ENCODE assay signal across 22 mouse cellular contexts in genomic region chr3:57458652-57459051, GRCm38 (mm10). TPM values are rescaled to one million over a fixed set of nuclear protein-coding genes. Genes with fewer than 3 reads are reported as not detected.
DNase-seq lines count a peak whose midpoint lies in the region; ATAC-seq and TF ChIP-seq lines count a peak whose summit lies in the region.
"Had no signal": no experiment of that assay in that cellular context is flagged by ENCODE, and none has a peak within 500 bp of the region (broad histone marks: within the 10 kb centered on the region; RNA-seq: fewer than 3 reads in every experiment).

No protein-coding gene starts in this region.

- WGBS in forebrain, postnatal 0 days = 70% methylated on average over 11 of the region's 11 CpGs
- 59% methylated on average over 11 of the region's 11 CpGs for WGBS in forebrain, embryonic 12.5 days
- 33% methylated on average over 11 of the region's 11 CpGs for WGBS in kidney, postnatal 0 days
- WGBS in embryonic facial prominence, embryonic 14.5 days = 38% methylated on average over 11 of the region's 11 CpGs

- DNase-seq in forebrain, postnatal 0 days = no peak
- peak; percentile 59 for DNase-seq in kidney, postnatal 0 days (ENCODE audit: low spot score)
- DNase-seq in kidney, postnatal 25 days = no peak
- peak; percentile 47 for DNase-seq in brain, embryonic 14.5 days (ENCODE audit: low read depth)
- DNase-seq in embryonic facial prominence, embryonic 14.5 days (ENCODE audit: low spot score) = peak; percentile 14
- no peak for DNase-seq in right cerebral cortex, postnatal 10 days (ENCODE audit: low spot score in 2 of 2)
- DNase-seq in urinary bladder, adult 18-20 months (ENCODE audit: low spot score in 2 of 2) = no peak
- DNase-seq: adrenal gland, postnatal 36 days; cerebellum, postnatal 10 days; gastrocnemius, postnatal 14 days; heart, postnatal 36 days; liver; lung, adult 18-20 months; thymus, postnatal 4 days had no signal

- no peak overlapping the region for H3K4me2 ChIP-seq in forebrain, postnatal 0 days (ENCODE audit: low read depth)
- H3K4me2 ChIP-seq in forebrain, embryonic 12.5 days = no peak overlapping the region
- no peak overlapping the region for H3K4me2 ChIP-seq in kidney, postnatal 0 days (ENCODE audit: low read length)
- no peak overlapping the region for H3K4me2 ChIP-seq in embryonic facial prominence, embryonic 14.5 days (ENCODE audit: low read depth, low read length)
- H3K4me2 ChIP-seq: heart, embryonic 11.5 days had no signal

- no peak overlapping the region for H3K9ac ChIP-seq in forebrain, postnatal 0 days
- H3K9ac ChIP-seq in forebrain, embryonic 12.5 days = no peak overlapping the region
- H3K9ac ChIP-seq in kidney, postnatal 0 days (ENCODE audit: low read depth, low read length) = no peak overlapping the region
- no peak overlapping the region for H3K9ac ChIP-seq in embryonic facial prominence, embryonic 14.5 days (ENCODE audit: low read depth, low read length)

- no peak overlapping the region for H3K4me3 ChIP-seq in forebrain, postnatal 0 days (ENCODE audit: low read depth, low read length)
- H3K4me3 ChIP-seq in forebrain, embryonic 12.5 days (replicated peaks) = no peak overlapping the region
- no peak overlapping the region for H3K4me3 ChIP-seq in kidney, postnatal 0 days (replicated peaks; ENCODE audit: low read depth, low read length)
- no peak overlapping the region for H3K4me3 ChIP-seq in embryonic facial prominence, embryonic 14.5 days (ENCODE audit: low read depth, low read length)
- H3K4me3 ChIP-seq: left cerebral cortex, adult 2 months; megakaryocyte, embryonic 14.5 days had no signal

- H3K9me3 ChIP-seq in forebrain, postnatal 0 days (ENCODE audit: low read length) = no peaks in the 10 kb centered on the region
- no peaks in the 10 kb centered on the region for H3K9me3 ChIP-seq in forebrain, embryonic 12.5 days
- no peaks in the 10 kb centered on the region for H3K9me3 ChIP-seq in kidney, postnatal 0 days (replicated peaks; ENCODE audit: low read length)
- no peaks in the 10 kb centered on the region for H3K9me3 ChIP-seq in embryonic facial prominence, embryonic 14.5 days (ENCODE audit: control insufficient read depth, low read length)
- H3K9me3 ChIP-seq: megakaryocyte, embryonic 14.5 days had no signal

- no peak for TF ChIP-seq POLR2A in brain, embryonic 14.5 days (IDR thresholded peaks at IDR 0.05; ENCODE audit: borderline replicate concordance, extremely low read depth, insufficient read depth, insufficient read length, poor library complexity, severe bottlenecking)

- peak; percentile 16; the same call in 1 of the 2 replicates for ATAC-seq in forebrain, postnatal 0 days
- ATAC-seq in forebrain, embryonic 12.5 days (ENCODE audit: low FRiP score) = no peak
- ATAC-seq in kidney, postnatal 0 days (replicated peaks; ENCODE audit: low FRiP score, low read depth) = peak; percentile 33
- 0 out of 2 replicates have a peak, but pooled peaks have one; percentile 53 for ATAC-seq in embryonic facial prominence, embryonic 14.5 days (ENCODE audit: low read depth)
- ATAC-seq: inflammation-experienced regulatory T-cells, adult 6 months; Patski had no signal

- no peak overlapping the region for H3K27ac ChIP-seq in forebrain, postnatal 0 days (ENCODE audit: low read depth, low read length)
- H3K27ac ChIP-seq in forebrain, embryonic 12.5 days = no peak overlapping the region
- H3K27ac ChIP-seq in kidney, postnatal 0 days = no peak overlapping the region
- no peak overlapping the region for H3K27ac ChIP-seq in embryonic facial prominence, embryonic 14.5 days (replicated peaks; ENCODE audit: low read depth, low read length)
- H3K27ac ChIP-seq: left cerebral cortex, adult 2 months had no signal

- no peaks in the 10 kb centered on the region for H3K36me3 ChIP-seq in forebrain, postnatal 0 days (ENCODE audit: insufficient read depth)
- 0 out of 2 replicates have a peak, but pooled peaks cover 5% of the 10 kb centered on the region for H3K36me3 ChIP-seq in forebrain, embryonic 12.5 days (replicated peaks)
- H3K36me3 ChIP-seq in kidney, postnatal 0 days (ENCODE audit: insufficient read depth, low read length) = peaks cover 38% of the 10 kb centered on the region
- H3K36me3 ChIP-seq in embryonic facial prominence, embryonic 14.5 days (ENCODE audit: control insufficient read depth, insufficient read depth, low read length) = peaks cover 45% of the 10 kb centered on the region

- no peaks in the 10 kb centered on the region for H3K4me1 ChIP-seq in forebrain, postnatal 0 days (ENCODE audit: insufficient read depth)
- H3K4me1 ChIP-seq in forebrain, embryonic 12.5 days = no peaks in the 10 kb centered on the region
- H3K4me1 ChIP-seq in kidney, postnatal 0 days (replicated peaks; ENCODE audit: insufficient read depth, low read length) = no peaks in the 10 kb centered on the region
- no peaks in the 10 kb centered on the region for H3K4me1 ChIP-seq in embryonic facial prominence, embryonic 14.5 days (ENCODE audit: control insufficient read depth, insufficient read depth, low read length)
- H3K4me1 ChIP-seq: megakaryocyte, embryonic 14.5 days had no signal

- no peak for TF ChIP-seq CTCF in forebrain, postnatal 0 days (IDR thresholded peaks at IDR 0.05; ENCODE audit: low read depth)
- TF ChIP-seq CTCF in kidney, postnatal 0 days (IDR thresholded peaks at IDR 0.05; ENCODE audit: low read depth) = no peak
- no peak for TF ChIP-seq CTCF in brain, embryonic 14.5 days (IDR thresholded peaks at IDR 0.05; ENCODE audit: borderline replicate concordance, extremely low read depth, insufficient read depth, insufficient read length)

- no peaks in the 10 kb centered on the region for H3K27me3 ChIP-seq in forebrain, postnatal 0 days (ENCODE audit: insufficient read depth, low read length)
- no peaks in the 10 kb centered on the region for H3K27me3 ChIP-seq in forebrain, embryonic 12.5 days
- no peaks in the 10 kb centered on the region for H3K27me3 ChIP-seq in kidney, postnatal 0 days (ENCODE audit: insufficient read depth, low read length)
- H3K27me3 ChIP-seq in embryonic facial prominence, embryonic 14.5 days (replicated peaks; ENCODE audit: control insufficient read depth, insufficient read depth, low read length) = no peaks in the 10 kb centered on the region
- H3K27me3 ChIP-seq: megakaryocyte, embryonic 14.5 days; Patski had no signal

RNA-seq across cellular contexts. Expression of gene Tm4sf4, which starts 33.5 kb away (rescaled TPM):
- 0.23 TPM in 1 of 2 replicates, not detected in the other for total RNA-seq in forebrain, postnatal 0 days (2014; rRNA removed)
- 0.09 TPM in 1 of 2 replicates, not detected in the other for polyA plus RNA-seq in forebrain, postnatal 0 days (2015; fragmentation: Nextera tagmentation; extraction: Ambion mirVana)
- polyA plus RNA-seq in forebrain, embryonic 12.5 days (2016; fragmentation: Nextera tagmentation; extraction: Ambion mirVana) = not detected in 2 replicates
- 0.79 and 0.93 TPM in 2 replicates for polyA plus RNA-seq in kidney, postnatal 0 days (2015; fragmentation: Nextera tagmentation; extraction: Ambion mirVana)
- 0.08 TPM in 1 of 2 replicates, not detected in the other for polyA plus RNA-seq in brain, embryonic 14.5 days (2012; rRNA removed)
- 0.31 TPM in 1 of 2 replicates, not detected in the other for polyA plus RNA-seq in embryonic facial prominence, embryonic 14.5 days (2014; fragmentation: Nextera tagmentation; extraction: Ambion mirVana)
- total RNA-seq: gastrocnemius, postnatal 14 days; heart, postnatal 36 days; layer of hippocampus, adult 8-10 months; left cerebral cortex, adult 2 months had no signal
- polyA plus RNA-seq: frontal cortex, adult 2 months; inflammation-experienced regulatory T-cells, adult 6 months had no signal

Comparison
In these comparisons a context has a peak if more than half of its experiments do, and no peak if none do; other contexts are left out.
1. DNase-seq: peak in kidney, postnatal 0 days (single experiment), brain, embryonic 14.5 days (single experiment) and embryonic facial prominence, embryonic 14.5 days (single experiment); none in forebrain, postnatal 0 days (single experiment), kidney, postnatal 25 days (0 of 2), right cerebral cortex, postnatal 10 days (0 of 2) and urinary bladder, adult 18-20 months (0 of 2).